Mouse (Mus musculus) large intestine, adult 2 months (tissue): ENCODE data around the gene Ikzf2. TPM values are rescaled to one million over a fixed set of nuclear protein-coding genes. Genes with fewer than 3 reads are reported as not detected.

ENCODE experiments used
- DNase-seq: peaks from one replicate; pipeline ENCODE4 v3.0.0-alpha.2; 2012; ENCODE audit warnings: low read depth, low spot score
- WGBS: fragments of 180-500 bp; shearing (Covaris S2); methylation state at CpG from one replicate; pipeline ENCODE4 v1.1.7; 2018; 5-methylcytosine and 5-hydroxymethylcytosine counted together
- polyA plus RNA-seq: library from polyadenylated mRNA; depleted of rRNA; stranded (reverse); fragments of >200 nt; gene quantifications from 2 replicates; pipeline ENCODE4 v1.2.3, GENCODE M21; 2012

Gene Ikzf2
- polyA plus RNA-seq, 1 experiment: 0.36 TPM

GRCm38 (mm10) chr1:69604213-69604612 lies 82.8 kb downstream of the Ikzf2 start:
- WGBS: 30% methylated on average over 3 of the region's 3 CpGs
- DNase-seq: no peak

- no peak for DNase-seq
- 33% methylated on average over 1 of the region's 1 CpGs for WGBS
Observed at GRCm38 (mm10) chr1:69600954-69601353, 86.1 kb downstream of the Ikzf2 start.

GRCm38 (mm10) chr1:69599074-69599772 lies 87.8 kb downstream of the Ikzf2 start:
- WGBS: 81% methylated on average over 12 of the region's 12 CpGs

GRCm38 (mm10) chr1:69591889-69592288 lies 95.2 kb downstream of the Ikzf2 start:
- WGBS: 12% methylated on average over 6 of the region's 6 CpGs

More at GRCm38 (mm10) chr1:69599074-69599772, 87.8 kb downstream of the Ikzf2 start:
- DNase-seq: no peak

GRCm38 (mm10) chr1:69591328-69591801 lies 95.7 kb downstream of the Ikzf2 start:
- WGBS: 6% methylated on average over 7 of the region's 7 CpGs
- DNase-seq: peak; percentile 47

More at GRCm38 (mm10) chr1:69591889-69592288, 95.2 kb downstream of the Ikzf2 start:
- no peak for DNase-seq

GRCm38 (mm10) chr1:69585546-69585945 lies 101.5 kb downstream of the Ikzf2 start:
- 57% methylated on average over 2 of the region's 2 CpGs for WGBS
- no peak for DNase-seq

GRCm38 (mm10) chr1:69583932-69584659 lies 102.9 kb downstream of the Ikzf2 start:
- 79% methylated on average over 5 of the region's 5 CpGs for WGBS
- DNase-seq: no peak

- WGBS: 93% methylated on average over 4 of the region's 4 CpGs
- DNase-seq: no peak
Observed at GRCm38 (mm10) chr1:69578917-69579316, 108.1 kb downstream of the Ikzf2 start.

GRCm38 (mm10) chr1:69559443-69560090 lies 127.5 kb downstream of the Ikzf2 start:
- WGBS: 82% methylated on average over 5 of the region's 5 CpGs
- no peak for DNase-seq

- DNase-seq: no peak
- 84% methylated on average over 5 of the region's 5 CpGs for WGBS
Observed at GRCm38 (mm10) chr1:69555636-69556151, 131.4 kb downstream of the Ikzf2 start.

GRCm38 (mm10) chr1:69549987-69550386 lies 137.1 kb downstream of the Ikzf2 start:
- no peak for DNase-seq
- 92% methylated on average over 4 of the region's 4 CpGs for WGBS

GRCm38 (mm10) chr1:69545885-69546253 lies 141.2 kb downstream of the Ikzf2 start:
- DNase-seq: no peak
- 95% methylated on average over 1 of the region's 1 CpGs for WGBS

- 92% methylated on average over 8 of the region's 8 CpGs for WGBS
- no peak for DNase-seq
Observed at GRCm38 (mm10) chr1:69545217-69545884, 141.7 kb downstream of the Ikzf2 start.

GRCm38 (mm10) chr1:69543774-69544597 lies 143.1 kb downstream of the Ikzf2 start:
- WGBS: 91% methylated on average over 6 of the region's 6 CpGs

GRCm38 (mm10) chr1:69542546-69542945 lies 144.5 kb downstream of the Ikzf2 start:
- whole genome bisulfite sequencing: 79% methylated on average over 3 of the region's 3 CpGs

More at GRCm38 (mm10) chr1:69543774-69544597, 143.1 kb downstream of the Ikzf2 start:
- no peak for DNase-seq

GRCm38 (mm10) chr1:69538663-69539062 lies 148.4 kb downstream of the Ikzf2 start:
- DNase-seq: no peak

More at GRCm38 (mm10) chr1:69542546-69542945, 144.5 kb downstream of the Ikzf2 start:
- no peak for DNase-seq

GRCm38 (mm10) chr1:69537619-69538018 lies 149.4 kb downstream of the Ikzf2 start:
- whole genome bisulfite sequencing: 37% methylated on average over 3 of the region's 3 CpGs
- DNase-seq: no peak

More at GRCm38 (mm10) chr1:69538663-69539062, 148.4 kb downstream of the Ikzf2 start:
- WGBS: 91% methylated on average over 7 of the region's 7 CpGs

GRCm38 (mm10) chr1:69535507-69535906 lies 151.5 kb downstream of the Ikzf2 start:
- DNase-seq: no peak
- 83% methylated on average over 4 of the region's 4 CpGs for WGBS

- 92% methylated on average over 10 of the region's 10 CpGs for WGBS
Observed at GRCm38 (mm10) chr1:69533048-69533447, 154.0 kb downstream of the Ikzf2 start.

More at GRCm38 (mm10) chr1:69533048-69533447, 154.0 kb downstream of the Ikzf2 start:
- no peak for DNase-seq
